Comparison of ENCODE assay signal across 8 mouse cellular contexts in genomic region chr7:29171562-29172097, GRCm38 (mm10). TPM values are rescaled to one million over a fixed set of nuclear protein-coding genes. Genes with fewer than 3 reads are reported as not detected.
DNase-seq lines count a peak whose midpoint lies in the region; ATAC-seq and TF ChIP-seq lines count a peak whose summit lies in the region.

No protein-coding gene starts in this region.

- TF ChIP-seq POLR2A in bone marrow, adult 2 months (IDR thresholded peaks at IDR 0.05; ENCODE audit: borderline replicate concordance, control insufficient read depth, low read depth, low read length): peak; percentile 17; the same call in 1 of the 2 replicates
- TF ChIP-seq POLR2A in myocyte (IDR thresholded peaks at IDR 0.05; ENCODE audit: insufficient read length, low read depth): no peak

- H3K79me2 ChIP-seq in myocyte (ENCODE audit: control insufficient read depth, insufficient read depth): peaks cover 11% of the 10 kb centered on the region

- DNase-seq in heart, adult 8-10 months (ENCODE audit: low spot score): no peak
- DNase-seq in thymus, postnatal 4 days: no peak
- DNase-seq in frontal cortex, postnatal 10 days (ENCODE audit: low spot score in 2 of 2): no peak

- H3K4me2 ChIP-seq in heart, embryonic 14.5 days (ENCODE audit: low read length): peak overlapping the region; percentile 82
- peak overlapping the region; percentile 65 for H3K4me2 ChIP-seq in hindbrain, embryonic 15.5 days
- peak overlapping the region; percentile 93 for H3K4me2 ChIP-seq in myocyte (ENCODE audit: low read depth)

- peak overlapping the region; percentile 60 to 68; a peak in 3 of 4 replicates for H3K4me3 ChIP-seq in heart, embryonic 14.5 days (ENCODE audit: control insufficient read depth in 1 of 2, insufficient read depth in 1 of 2, low read depth in 1 of 2, low read length in 2 of 2)
- no peak overlapping the region for H3K4me3 ChIP-seq in bone marrow, adult 2 months (replicated peaks; ENCODE audit: control insufficient read depth, low read depth, low read length)
- H3K4me3 ChIP-seq in hindbrain, embryonic 15.5 days: peak overlapping the region; percentile 81
- peak overlapping the region; percentile 61 for H3K4me3 ChIP-seq in myocyte

- ATAC-seq in heart, embryonic 14.5 days (ENCODE audit: insufficient number of reproducible peaks, insufficient read depth, low FRiP score, low read depth): no peak
- no peak for ATAC-seq in hindbrain, embryonic 15.5 days (ENCODE audit: low FRiP score, low read depth)
- no peak for ATAC-seq in activated CD4-positive, CD25-positive, alpha-beta regulatory T cell, adult 4 months

- WGBS in heart, embryonic 14.5 days: 6% methylated on average over 34 of the region's 34 CpGs
- WGBS in bone marrow, adult 2 months: 10% methylated on average over 34 of the region's 34 CpGs
- WGBS in hindbrain, embryonic 15.5 days: 6% methylated on average over 34 of the region's 34 CpGs

- peak overlapping the region; percentile 4 for H3ac ChIP-seq in myocyte (ENCODE audit: control insufficient read depth, insufficient read length)

- peaks cover 46% of the 10 kb centered on the region for H3K27me3 ChIP-seq in heart, embryonic 14.5 days (ENCODE audit: control insufficient read depth, insufficient read depth, low read length)
- peaks cover 42% of the 10 kb centered on the region for H3K27me3 ChIP-seq in hindbrain, embryonic 15.5 days
- H3K27me3 ChIP-seq in myocyte (ENCODE audit: control insufficient read depth, insufficient read depth, insufficient read length): no peaks in the 10 kb centered on the region

- H3K4me1 ChIP-seq in heart, embryonic 14.5 days (ENCODE audit: control insufficient read depth in 2 of 2, insufficient read depth in 2 of 2, low read length in 2 of 2): peaks cover 21 to 30% of the 10 kb centered on the region in 2 experiments; a peak in 3 of 4 replicates
- H3K4me1 ChIP-seq in bone marrow, adult 2 months (ENCODE audit: control insufficient read depth, insufficient read depth, low read length): no peaks in the 10 kb centered on the region
- H3K4me1 ChIP-seq in hindbrain, embryonic 15.5 days (replicated peaks): peaks cover 34% of the 10 kb centered on the region

- H3K9me3 ChIP-seq in heart, embryonic 14.5 days (ENCODE audit: control insufficient read depth, low read length): no peaks in the 10 kb centered on the region
- no peaks in the 10 kb centered on the region for H3K9me3 ChIP-seq in hindbrain, embryonic 15.5 days

- H3K27ac ChIP-seq in heart, embryonic 14.5 days (replicated peaks in 1 of 2; ENCODE audit: control insufficient read depth in 1 of 2, insufficient read depth in 1 of 2, low read depth in 2 of 2, low read length in 2 of 2): no peak overlapping the region
- no peak overlapping the region for H3K27ac ChIP-seq in bone marrow, adult 2 months (ENCODE audit: control insufficient read depth, insufficient read depth, low read depth, low read length, poor library complexity)
- H3K27ac ChIP-seq in hindbrain, embryonic 15.5 days (replicated peaks): no peak overlapping the region

- peaks cover 41% of the 10 kb centered on the region for H3K36me3 ChIP-seq in heart, embryonic 14.5 days (ENCODE audit: control insufficient read depth, insufficient read depth, low read length)
- peaks cover 39% of the 10 kb centered on the region for H3K36me3 ChIP-seq in hindbrain, embryonic 15.5 days
- peaks cover 13% of the 10 kb centered on the region for H3K36me3 ChIP-seq in myocyte (ENCODE audit: control insufficient read depth, insufficient read depth)

- H3K9ac ChIP-seq in heart, embryonic 14.5 days (ENCODE audit: low read length): peak overlapping the region; percentile 65
- H3K9ac ChIP-seq in hindbrain, embryonic 15.5 days: peak overlapping the region; percentile 20; the same call in 1 of the 2 replicates

- no peak for TF ChIP-seq CTCF in bone marrow, adult 2 months (IDR thresholded peaks at IDR 0.05; ENCODE audit: control insufficient read depth, insufficient read depth, low read length)

TF ChIP-seq in myocyte, 11 proteins besides CTCF, POLR2A, EP300 and RAD21:
- TF ChIP-seq CEBPB (IDR thresholded peaks at IDR 0.05; ENCODE audit: insufficient read depth, poor library complexity, severe bottlenecking): no peak
- TF ChIP-seq MYOG (IDR thresholded peaks at IDR 0.05; ENCODE audit: control insufficient read depth in 1 of 3, insufficient read depth in 1 of 3, insufficient read length in 2 of 3, low read depth in 2 of 3): no peak
- no peak for TF ChIP-seq POLR2AphosphoS2 (IDR thresholded peaks at IDR 0.05; ENCODE audit: insufficient read length, low read depth)
- no peak for TF ChIP-seq SRF (IDR thresholded peaks at IDR 0.05; ENCODE audit: control insufficient read depth, insufficient read length, low read depth)
- no peak for TF ChIP-seq MAX (IDR thresholded peaks at IDR 0.05; ENCODE audit: low read depth)
- TF ChIP-seq MYOD1 (IDR thresholded peaks at IDR 0.05; ENCODE audit: control insufficient read depth in 1 of 3, insufficient read length in 2 of 3, low read depth in 2 of 3): no peak
- no peak for TF ChIP-seq REST (IDR thresholded peaks at IDR 0.05; ENCODE audit: insufficient read depth, insufficient read length)
- TF ChIP-seq TCF3 (IDR thresholded peaks at IDR 0.05; ENCODE audit: insufficient read length, low read depth): no peak

RNA-seq across cellular contexts. Expression of gene Spred3, which starts 1.4 kb away (rescaled TPM):
- polyA plus RNA-seq in heart, embryonic 14.5 days (2014; fragmentation: Nextera tagmentation; extraction: Ambion mirVana): 1.3 and 1.6 TPM in 2 replicates
- under 1 TPM; 0.23 to 0.75 (median 0.52) TPM for total RNA-seq in heart, adult 8-10 months (2022)
- 2.3 and 7.1 TPM in 2 replicates for polyA plus RNA-seq in bone marrow, adult 2 months (2011; ENCODE audit: insufficient read depth, insufficient read length, low replicate concordance, missing spikeins)
- polyA plus RNA-seq in hindbrain, embryonic 15.5 days (2015; fragmentation: Nextera tagmentation; extraction: Ambion mirVana): 9.5 and 11.9 TPM in 2 replicates
- polyA plus RNA-seq in myocyte (2012; fragmentation: generic; extraction: Trizol): 4.1 TPM
- under 1 TPM in 1 of 2 experiments, not detected in 1; 0.78 TPM for polyA plus RNA-seq in activated CD4-positive, CD25-positive, alpha-beta regulatory T cell, adult 4 months (2017; shearing (Covaris generic))

RNA-seq across cellular contexts. Expression of gene Ggn, which starts 1.6 kb away (rescaled TPM):
- 0.28 and 0.86 TPM in 2 replicates for polyA plus RNA-seq in heart, embryonic 14.5 days (2014; fragmentation: Nextera tagmentation; extraction: Ambion mirVana)
- under 1 TPM in 3 of 4 experiments, not detected in 1; 0.14 to 0.37 (median 0.28) TPM for total RNA-seq in heart, adult 8-10 months (2022)
- 0.59 TPM in 1 of 2 replicates, not detected in the other for polyA plus RNA-seq in bone marrow, adult 2 months (2011; ENCODE audit: insufficient read depth, insufficient read length, low replicate concordance, missing spikeins)
- 0.46 and 0.70 TPM in 2 replicates for polyA plus RNA-seq in hindbrain, embryonic 15.5 days (2015; fragmentation: Nextera tagmentation; extraction: Ambion mirVana)
- polyA plus RNA-seq in myocyte (2012; fragmentation: generic; extraction: Trizol): 0.89 TPM
- not detected for polyA plus RNA-seq in activated CD4-positive, CD25-positive, alpha-beta regulatory T cell, adult 4 months (2017; shearing (Covaris generic))

RNA-seq across cellular contexts. Expression of gene Psmd8, which starts 8.9 kb away (rescaled TPM):
- 227 and 241 TPM in 2 replicates for polyA plus RNA-seq in heart, embryonic 14.5 days (2014; fragmentation: Nextera tagmentation; extraction: Ambion mirVana)
- 100 to 1,000 TPM; 116 to 132 (median 121) TPM for total RNA-seq in heart, adult 8-10 months (2022)
- polyA plus RNA-seq in bone marrow, adult 2 months (2011; ENCODE audit: insufficient read depth, insufficient read length, low replicate concordance, missing spikeins): 93.2 and 170 TPM in 2 replicates
- 272 and 274 TPM in 2 replicates for polyA plus RNA-seq in hindbrain, embryonic 15.5 days (2015; fragmentation: Nextera tagmentation; extraction: Ambion mirVana)
- 404 TPM for polyA plus RNA-seq in myocyte (2012; fragmentation: generic; extraction: Trizol)
- polyA plus RNA-seq in activated CD4-positive, CD25-positive, alpha-beta regulatory T cell, adult 4 months (2017; shearing (Covaris generic)): 100 to 1,000 TPM; 214 to 229 TPM

RNA-seq across cellular contexts. Expression of gene Fam98c, which starts 15.6 kb away (rescaled TPM):
- polyA plus RNA-seq in heart, embryonic 14.5 days (2014; fragmentation: Nextera tagmentation; extraction: Ambion mirVana): 13.9 and 14.4 TPM in 2 replicates
- 10 to 100 TPM; 10.4 to 12.6 (median 10.8) TPM for total RNA-seq in heart, adult 8-10 months (2022)
- polyA plus RNA-seq in bone marrow, adult 2 months (2011; ENCODE audit: insufficient read depth, insufficient read length, low replicate concordance, missing spikeins): 37.8 and 56.8 TPM in 2 replicates
- 33.0 and 37.9 TPM in 2 replicates for polyA plus RNA-seq in hindbrain, embryonic 15.5 days (2015; fragmentation: Nextera tagmentation; extraction: Ambion mirVana)
- polyA plus RNA-seq in myocyte (2012; fragmentation: generic; extraction: Trizol): 11.6 TPM
- 10 to 100 TPM; 11.4 to 16.3 TPM for polyA plus RNA-seq in activated CD4-positive, CD25-positive, alpha-beta regulatory T cell, adult 4 months (2017; shearing (Covaris generic))

RNA-seq across cellular contexts. Expression of gene Rasgrp4, which starts 37.0 kb away (rescaled TPM):
- polyA plus RNA-seq in heart, embryonic 14.5 days (2014; fragmentation: Nextera tagmentation; extraction: Ambion mirVana): 0.39 and 0.43 TPM in 2 replicates
- 1 to 10 TPM in 3 of 4 experiments, under 1 TPM in 1; 1.00 to 1.5 (median 1.2) TPM for total RNA-seq in heart, adult 8-10 months (2022)
- 49.7 and 156 TPM in 2 replicates for polyA plus RNA-seq in bone marrow, adult 2 months (2011; ENCODE audit: insufficient read depth, insufficient read length, low replicate concordance, missing spikeins)
- polyA plus RNA-seq in hindbrain, embryonic 15.5 days (2015; fragmentation: Nextera tagmentation; extraction: Ambion mirVana): 0.87 and 0.91 TPM in 2 replicates
- polyA plus RNA-seq in myocyte (2012; fragmentation: generic; extraction: Trizol): 0.01 TPM
- 1 to 10 TPM in 1 of 2 experiments, under 1 TPM in 1; 0.95 to 1.1 TPM for polyA plus RNA-seq in activated CD4-positive, CD25-positive, alpha-beta regulatory T cell, adult 4 months (2017; shearing (Covaris generic))
